8 mouse cellular contexts compared by ENCODE assay signal in genomic region chr7:101933300-101933699, GRCm38 (mm10). TPM values are rescaled to one million over a fixed set of nuclear protein-coding genes. Genes with fewer than 3 reads are reported as not detected.
DNase-seq lines count a peak whose midpoint lies in the region; ATAC-seq and TF ChIP-seq lines count a peak whose summit lies in the region.

No protein-coding gene starts in this region.

- H3K4me3 ChIP-seq in heart, embryonic 12.5 days = peak overlapping the region; percentile 87
- H3K4me3 ChIP-seq in CH12.LX (replicated peaks in 1 of 3; ENCODE audit: low read depth in 2 of 3, low read length in 2 of 3, poor library complexity in 1 of 3) = peak overlapping the region; percentile 70 to 88 (median 81)
- peak overlapping the region; percentile 88 for H3K4me3 ChIP-seq in hindbrain, embryonic 13.5 days
- peak overlapping the region; percentile 69 for H3K4me3 ChIP-seq in lung, postnatal 0 days (ENCODE audit: low read depth, low read length)

- in situ Hi-C loops in CH12.LX (cut with MboI; ENCODE audit: low pct_ligation_motif_present, low pct_unique_long_range_greater_than_20kb, low sequenced_read_pairs) = no loop called here

- no peak for TF ChIP-seq POLR2A in CH12.LX (IDR thresholded peaks at IDR 0.05; ENCODE audit: low read depth, low read length)

- WGBS in heart, embryonic 12.5 days = 4% methylated on average over 15 of the region's 15 CpGs
- WGBS in hindbrain, embryonic 13.5 days = 7% methylated on average over 15 of the region's 15 CpGs
- 2% methylated on average over 15 of the region's 15 CpGs for WGBS in lung, postnatal 0 days

- H3K79me2 ChIP-seq in CH12.LX (replicated peaks; ENCODE audit: control insufficient read depth, extremely low read depth, insufficient read depth, poor library complexity, severe bottlenecking) = peaks cover 30% of the 10 kb centered on the region

- DNase-seq in heart, postnatal 10 days = no peak
- DNase-seq in CH12.LX (ENCODE audit: extremely low read depth) = peak; percentile 45
- DNase-seq in embryo, embryonic 11 days = peak; percentile 54
- DNase-seq in lung, postnatal 0 days (ENCODE audit: low spot score) = no peak
- DNase-seq in frontal cortex, postnatal 36 days (ENCODE audit: low spot score in 2 of 2) = no peak
- DNase-seq in layer of hippocampus, postnatal 10 days (ENCODE audit: low spot score in 2 of 2) = no peak

- H3K36me3 ChIP-seq in heart, embryonic 12.5 days = no peaks in the 10 kb centered on the region
- peaks cover 0 to 17% of the 10 kb centered on the region in 2 experiments for H3K36me3 ChIP-seq in CH12.LX (replicated peaks in 1 of 2; ENCODE audit: control insufficient read depth in 1 of 2, insufficient read depth in 1 of 2, low read length in 1 of 2)
- H3K36me3 ChIP-seq in hindbrain, embryonic 13.5 days = no peaks in the 10 kb centered on the region
- no peaks in the 10 kb centered on the region for H3K36me3 ChIP-seq in lung, postnatal 0 days (ENCODE audit: insufficient read depth, low read length)

- peak overlapping the region; percentile 80 for H3K4me2 ChIP-seq in heart, embryonic 12.5 days
- peak overlapping the region; percentile 77 for H3K4me2 ChIP-seq in CH12.LX (ENCODE audit: insufficient read depth, low read depth, poor library complexity, severe bottlenecking)
- peak overlapping the region; percentile 82 for H3K4me2 ChIP-seq in hindbrain, embryonic 13.5 days
- peak overlapping the region; percentile 77 for H3K4me2 ChIP-seq in lung, postnatal 0 days (replicated peaks; ENCODE audit: low read depth, low read length)

- intact Hi-C loops in heart, postnatal 10 days (cut with DNase I) = loop anchor here (2.0 to 5.0 kb wide), 2 partner anchors 26 to 129 kb away; partner anchors contain the start of gene Tomt

- TF ChIP-seq EP300 in CH12.LX (IDR thresholded peaks at IDR 0.05; ENCODE audit: low read length) = no peak
- TF ChIP-seq EP300 in lung, postnatal 0 days (IDR thresholded peaks at IDR 0.05) = no peak; the same call in 1 of the 2 replicates

- H3K9me3 ChIP-seq in heart, embryonic 12.5 days (replicated peaks) = no peaks in the 10 kb centered on the region
- no peaks in the 10 kb centered on the region for H3K9me3 ChIP-seq in CH12.LX (replicated peaks; ENCODE audit: low read length)
- H3K9me3 ChIP-seq in hindbrain, embryonic 13.5 days = no peaks in the 10 kb centered on the region
- no peaks in the 10 kb centered on the region for H3K9me3 ChIP-seq in lung, postnatal 0 days (ENCODE audit: low read length)

- H3K27ac ChIP-seq in heart, embryonic 12.5 days (ENCODE audit: poor library complexity, severe bottlenecking) = peak overlapping the region; percentile 63
- H3K27ac ChIP-seq in CH12.LX (ENCODE audit: insufficient read depth, low read depth) = no peak overlapping the region
- peak overlapping the region; percentile 63 for H3K27ac ChIP-seq in hindbrain, embryonic 13.5 days
- peak overlapping the region; percentile 70 for H3K27ac ChIP-seq in lung, postnatal 0 days (ENCODE audit: low read length)

- 0 out of 2 replicates have a peak, but pooled peaks have one; percentile 47 for ATAC-seq in heart, embryonic 12.5 days (ENCODE audit: insufficient number of reproducible peaks, low FRiP score)
- peak; percentile 44 for ATAC-seq in hindbrain, embryonic 13.5 days (ENCODE audit: low FRiP score)
- peak; percentile 42 for ATAC-seq in lung, postnatal 0 days

- dilution Hi-C loops in CH12.LX (cut with MboI; ENCODE audit: extremely low pct_ligation_motif_present, extremely low pct_unique_long_range_greater_than_20kb, low sequenced_read_pairs) = no loop called here

- no peak for TF ChIP-seq RAD21 in CH12.LX (IDR thresholded peaks at IDR 0.05; ENCODE audit: low read depth, low read length)

- H3K27me3 ChIP-seq in heart, embryonic 12.5 days (replicated peaks) = no peaks in the 10 kb centered on the region
- H3K27me3 ChIP-seq in CH12.LX (replicated peaks) = no peaks in the 10 kb centered on the region
- H3K27me3 ChIP-seq in hindbrain, embryonic 13.5 days = no peaks in the 10 kb centered on the region
- H3K27me3 ChIP-seq in lung, postnatal 0 days (replicated peaks; ENCODE audit: insufficient read depth, low read length) = no peaks in the 10 kb centered on the region

- peaks cover 20% of the 10 kb centered on the region for H3K4me1 ChIP-seq in heart, embryonic 12.5 days (replicated peaks)
- peaks cover 5 to 30% of the 10 kb centered on the region in 2 experiments for H3K4me1 ChIP-seq in CH12.LX (ENCODE audit: control insufficient read depth in 1 of 2, insufficient read depth in 2 of 2)
- H3K4me1 ChIP-seq in hindbrain, embryonic 13.5 days (replicated peaks) = peaks cover 39% of the 10 kb centered on the region
- no peaks in the 10 kb centered on the region; the same call in 1 of the 2 replicates for H3K4me1 ChIP-seq in lung, postnatal 0 days (ENCODE audit: insufficient read depth, low read depth, low read length)

- no peak for TF ChIP-seq CTCF in CH12.LX (conservative IDR thresholded peaks at IDR 0.05 in 1 of 2, IDR thresholded peaks at IDR 0.05 in 1 of 2; ENCODE audit: low read depth in 2 of 2, low read length in 2 of 2)
- no peak for TF ChIP-seq CTCF in lung, postnatal 0 days (IDR thresholded peaks at IDR 0.05)

- peak overlapping the region; percentile 73 for H3K9ac ChIP-seq in heart, embryonic 12.5 days
- peak overlapping the region; percentile 95 for H3K9ac ChIP-seq in CH12.LX (ENCODE audit: insufficient read depth, low read depth)
- H3K9ac ChIP-seq in hindbrain, embryonic 13.5 days = peak overlapping the region; percentile 77
- H3K9ac ChIP-seq in lung, postnatal 0 days (replicated peaks; ENCODE audit: low read depth) = peak overlapping the region; percentile 67

TF ChIP-seq in CH12.LX, 34 proteins besides CTCF, POLR2A, EP300 and RAD21:
- TF ChIP-seq UBTF (IDR thresholded peaks at IDR 0.05; ENCODE audit: low read depth, low read length) (no peak), TBP (conservative IDR thresholded peaks at IDR 0.05; ENCODE audit: low read depth, low read length) (no peak), GABPA (IDR thresholded peaks at IDR 0.05; ENCODE audit: insufficient replicate concordance, low read depth, low read length) (no peak), NELFE (IDR thresholded peaks at IDR 0.05; ENCODE audit: low read depth, low read length) (no peak), ELF1 (IDR thresholded peaks at IDR 0.05; ENCODE audit: low read depth, low read length) (no peak), BHLHE40 (IDR thresholded peaks at IDR 0.05; ENCODE audit: low read depth, low read length) (no peak), POLR2AphosphoS2 (IDR thresholded peaks at IDR 0.05; ENCODE audit: low read depth, low read length) (no peak), MAX (IDR thresholded peaks at IDR 0.05; ENCODE audit: low read length) (no peak), MEF2A (IDR thresholded peaks at IDR 0.05; ENCODE audit: borderline replicate concordance, low read depth, low read length) (no peak), USF2 (conservative IDR thresholded peaks at IDR 0.05; ENCODE audit: low read depth, low read length) (no peak), MAZ (IDR thresholded peaks at IDR 0.05; ENCODE audit: low read depth, low read length) (no peak), JUND (conservative IDR thresholded peaks at IDR 0.05; ENCODE audit: low read depth, low read length) (no peak), PAX5 (IDR thresholded peaks at IDR 0.05; ENCODE audit: low read length) (no peak), KAT2A (IDR thresholded peaks at IDR 0.05; ENCODE audit: insufficient replicate concordance, low read length) (no peak), ETS1 (conservative IDR thresholded peaks at IDR 0.05; ENCODE audit: low read depth, low read length) (no peak)

RNA-seq across cellular contexts. Expression of gene Lrrc51, which starts 0.4 kb away (rescaled TPM):
- polyA plus RNA-seq in heart, embryonic 12.5 days (2016; fragmentation: Nextera tagmentation; extraction: Ambion mirVana) = 4.2 and 5.0 TPM in 2 replicates
- 1 to 10 TPM; 2.4 to 2.9 TPM for total RNA-seq in heart, postnatal 10 days (2021)
- total RNA-seq in CH12.LX (2012; rRNA removed) (3.9 and 5.6 TPM in 2 replicates), CH12.LX (2014; rRNA removed) (5.2 and 6.6 TPM in 2 replicates)
- polyA plus RNA-seq in CH12.LX (2012; ENCODE audit: insufficient read length, low read depth) = 3.2 and 4.9 TPM in 2 replicates
- polyA plus RNA-seq in hindbrain, embryonic 13.5 days (2015; fragmentation: Nextera tagmentation; extraction: Ambion mirVana) = 10.9 and 12.1 TPM in 2 replicates
- 41.5 and 46.1 TPM in 2 replicates for polyA plus RNA-seq in lung, postnatal 0 days (2015; fragmentation: Nextera tagmentation; extraction: Ambion mirVana)
- total RNA-seq in layer of hippocampus, postnatal 10 days (2021) = 1 to 10 TPM; 5.2 to 6.5 TPM

RNA-seq across cellular contexts. Expression of gene Numa1, which starts 0.6 kb away (rescaled TPM):
- polyA plus RNA-seq in heart, embryonic 12.5 days (2016; fragmentation: Nextera tagmentation; extraction: Ambion mirVana) = 67.8 and 70.6 TPM in 2 replicates
- total RNA-seq in heart, postnatal 10 days (2021) = 100 to 1,000 TPM in 1 of 2 experiments, 10 to 100 TPM in 1; 97.4 to 113 TPM
- total RNA-seq in CH12.LX (2012; rRNA removed) = 56.4 and 57.6 TPM in 2 replicates
- total RNA-seq in CH12.LX (2014; rRNA removed) = 38.0 and 38.2 TPM in 2 replicates
- 75.7 and 79.5 TPM in 2 replicates for polyA plus RNA-seq in CH12.LX (2012; ENCODE audit: insufficient read length, low read depth)
- polyA plus RNA-seq in hindbrain, embryonic 13.5 days (2015; fragmentation: Nextera tagmentation; extraction: Ambion mirVana) = 50.8 and 53.3 TPM in 2 replicates
- 31.6 and 38.0 TPM in 2 replicates for polyA plus RNA-seq in lung, postnatal 0 days (2015; fragmentation: Nextera tagmentation; extraction: Ambion mirVana)
- total RNA-seq in layer of hippocampus, postnatal 10 days (2021) = 10 to 100 TPM; 64.7 to 71.6 TPM

RNA-seq across cellular contexts. Expression of gene Tomt, which starts 27.1 kb away (rescaled TPM):
- polyA plus RNA-seq in heart, embryonic 12.5 days (2016; fragmentation: Nextera tagmentation; extraction: Ambion mirVana) = 0.42 and 0.45 TPM in 2 replicates
- not detected for total RNA-seq in heart, postnatal 10 days (2021)
- total RNA-seq in CH12.LX (2012; rRNA removed) (1.1 and 1.4 TPM in 2 replicates), CH12.LX (2014; rRNA removed) (0.07 and 0.22 TPM in 2 replicates)
- 1.3 TPM in 2 replicates for polyA plus RNA-seq in CH12.LX (2012; ENCODE audit: insufficient read length, low read depth)
- 0.40 and 0.48 TPM in 2 replicates for polyA plus RNA-seq in hindbrain, embryonic 13.5 days (2015; fragmentation: Nextera tagmentation; extraction: Ambion mirVana)
- 0.05 and 0.17 TPM in 2 replicates for polyA plus RNA-seq in lung, postnatal 0 days (2015; fragmentation: Nextera tagmentation; extraction: Ambion mirVana)
- total RNA-seq in layer of hippocampus, postnatal 10 days (2021) = under 1 TPM in 1 of 2 experiments, not detected in 1; 0.11 TPM

RNA-seq across cellular contexts. Expression of gene Lamtor1, which starts 27.6 kb away (rescaled TPM):
- 128 and 131 TPM in 2 replicates for polyA plus RNA-seq in heart, embryonic 12.5 days (2016; fragmentation: Nextera tagmentation; extraction: Ambion mirVana)
- 100 to 1,000 TPM in 1 of 2 experiments, 10 to 100 TPM in 1; 99.8 to 107 TPM for total RNA-seq in heart, postnatal 10 days (2021)
- total RNA-seq in CH12.LX (2012; rRNA removed) = 68.6 and 77.9 TPM in 2 replicates
- total RNA-seq in CH12.LX (2014; rRNA removed) = 80.7 and 86.2 TPM in 2 replicates
- 107 and 124 TPM in 2 replicates for polyA plus RNA-seq in CH12.LX (2012; ENCODE audit: insufficient read length, low read depth)
- 151 and 156 TPM in 2 replicates for polyA plus RNA-seq in hindbrain, embryonic 13.5 days (2015; fragmentation: Nextera tagmentation; extraction: Ambion mirVana)
- 131 and 153 TPM in 2 replicates for polyA plus RNA-seq in lung, postnatal 0 days (2015; fragmentation: Nextera tagmentation; extraction: Ambion mirVana)
- 10 to 100 TPM; 98.0 to 98.3 TPM for total RNA-seq in layer of hippocampus, postnatal 10 days (2021)

Comparison
In these comparisons a context has a peak if more than half of its experiments do, and no peak if none do; other contexts are left out.
1. DNase-seq: peak in CH12.LX (single experiment) and embryo, embryonic 11 days (single experiment); none in heart, postnatal 10 days (0 of 2), lung, postnatal 0 days (single experiment), frontal cortex, postnatal 36 days (0 of 2) and layer of hippocampus, postnatal 10 days (0 of 2).
2. Peak in every context shown above with its lines, with median percentiles within 50 percentile points of each other: ATAC-seq, H3K4me2 ChIP-seq, H3K4me3 ChIP-seq and H3K9ac ChIP-seq.